Comparison of ENCODE assay signal across 8 mouse cellular contexts in the genomic region with DNA sequence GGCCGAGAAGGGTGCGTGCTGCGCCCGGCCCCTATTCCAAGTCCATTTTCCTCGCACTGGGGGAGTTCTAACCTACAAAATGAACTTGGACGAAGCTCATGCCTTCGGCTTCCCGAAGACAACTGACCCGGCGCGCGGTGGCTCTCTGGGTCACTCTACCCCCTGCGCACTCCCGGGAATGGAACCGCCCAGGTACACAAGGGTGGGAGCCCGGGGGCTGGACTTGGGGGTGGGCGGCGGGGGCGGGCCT. TPM values are rescaled to one million over a fixed set of nuclear protein-coding genes. Genes with fewer than 3 reads are reported as not detected.
DNase-seq lines count a peak whose midpoint lies in the region; ATAC-seq and TF ChIP-seq lines count a peak whose summit lies in the region.

A gene (minus strand): TSS at position 214 of the 250 bp plus-strand sequence.

- peak within 1 kb of the TSS; percentile 60 for H3K27ac ChIP-seq in heart, adult 2 months
- no peak within 1 kb of the TSS for H3K27ac ChIP-seq in limb, embryonic 11.5 days (replicated peaks; ENCODE audit: low read depth, low read length)

- no peak for TF ChIP-seq EP300 in heart, adult 2 months (IDR thresholded peaks at IDR 0.05; ENCODE audit: insufficient read depth, low read depth, low read length)

- peaks cover 1% of the 10 kb centered on the region for H3K4me1 ChIP-seq in heart, adult 2 months (ENCODE audit: control insufficient read depth, insufficient read depth, low read length)
- H3K4me1 ChIP-seq in limb, embryonic 11.5 days (ENCODE audit: control insufficient read depth, insufficient read depth, low read length): 0 out of 2 replicates have a peak, but pooled peaks cover 4% of the 10 kb centered on the region

- no peaks in the 10 kb centered on the region for H3K9me3 ChIP-seq in limb, embryonic 11.5 days (ENCODE audit: control insufficient read depth, low read length)

- peak in 1 of 2 experiments; percentile 28 for DNase-seq in heart, adult 2 months
- no peak for DNase-seq in heart, adult 8-10 months (ENCODE audit: low spot score)
- peak; percentile 65 for DNase-seq in urinary bladder, postnatal 25 days (ENCODE audit: low spot score)
- DNase-seq in urinary bladder, adult 18-20 months (ENCODE audit: low spot score in 2 of 2): no peak
- no peak for DNase-seq in limb, embryonic 11.5 days (ENCODE audit: low spot score)
- DNase-seq in cerebellum, postnatal 36 days: no peak
- DNase-seq in layer of hippocampus, postnatal 36 days: no peak

- H3ac ChIP-seq in myocyte (ENCODE audit: control insufficient read depth, insufficient read length): no peak within 1 kb of the TSS

- H3K4me3 ChIP-seq in heart, adult 2 months: peak within 1 kb of the TSS; percentile 40
- peak within 1 kb of the TSS; percentile 40 for H3K4me3 ChIP-seq in limb, embryonic 11.5 days (ENCODE audit: low read depth, low read length)
- H3K4me3 ChIP-seq in myocyte: no peak within 1 kb of the TSS

- no peak for TF ChIP-seq CTCF in heart, adult 2 months (IDR thresholded peaks at IDR 0.05)

- H3K27me3 ChIP-seq in heart, adult 2 months (ENCODE audit: control insufficient read depth, insufficient read depth, low read length): peaks cover 2% of the 10 kb centered on the region; the same call in 1 of the 2 replicates
- peaks cover 18% of the 10 kb centered on the region for H3K27me3 ChIP-seq in limb, embryonic 11.5 days (ENCODE audit: control insufficient read depth, insufficient read depth, low read length)
- H3K27me3 ChIP-seq in myocyte (ENCODE audit: control insufficient read depth, insufficient read depth, insufficient read length): peaks cover 30% of the 10 kb centered on the region

- TF ChIP-seq POLR2A in heart, adult 2 months (IDR thresholded peaks at IDR 0.05; ENCODE audit: insufficient read depth, low read depth, low read length): no peak
- TF ChIP-seq POLR2A in myocyte (IDR thresholded peaks at IDR 0.05; ENCODE audit: insufficient read length, low read depth): no peak

- H3K9ac ChIP-seq in heart, adult 2 months (ENCODE audit: low read depth, low read length): peak within 1 kb of the TSS; percentile 70
- H3K9ac ChIP-seq in limb, embryonic 11.5 days (ENCODE audit: low read length): peak within 1 kb of the TSS; percentile 38

- H3K36me3 ChIP-seq in heart, adult 2 months (ENCODE audit: control insufficient read depth, insufficient read depth, low read length): no peaks in the 10 kb centered on the region
- H3K36me3 ChIP-seq in limb, embryonic 11.5 days (ENCODE audit: control insufficient read depth, insufficient read depth, low read length): no peaks in the 10 kb centered on the region
- H3K36me3 ChIP-seq in myocyte (ENCODE audit: control insufficient read depth, insufficient read depth): no peaks in the 10 kb centered on the region

- no peaks in the 10 kb centered on the region for H3K79me2 ChIP-seq in heart, adult 2 months (replicated peaks; ENCODE audit: control insufficient read depth, insufficient read depth, low read length)
- no peaks in the 10 kb centered on the region for H3K79me2 ChIP-seq in myocyte (ENCODE audit: control insufficient read depth, insufficient read depth)

- peak; percentile 49 for ATAC-seq in limb, embryonic 11.5 days (ENCODE audit: insufficient number of reproducible peaks, low FRiP score, low TSS enrichment, low read depth)

- intact Hi-C loops in heart, adult 2 months (cut with DNase I): loop anchor here (5.0 kb wide), 1 partner anchor 79 kb away; a partner anchor contains a TSS

- peak within 1 kb of the TSS; percentile 51 for H3K4me2 ChIP-seq in limb, embryonic 11.5 days (ENCODE audit: low read depth, severe bottlenecking)
- peak within 1 kb of the TSS; percentile 30 for H3K4me2 ChIP-seq in myocyte (ENCODE audit: low read depth)

- WGBS in heart, adult 2 months: 2% methylated on average over 19 of the region's 19 CpGs
- WGBS in limb, embryonic 11.5 days: under 1% methylated on average over 19 of the region's 19 CpGs

TF ChIP-seq in myocyte, 11 proteins besides CTCF, POLR2A, EP300 and RAD21:
- TF ChIP-seq MYOD1 (IDR thresholded peaks at IDR 0.05; ENCODE audit: control insufficient read depth in 1 of 3, insufficient read length in 2 of 3, low read depth in 2 of 3): no peak
- TF ChIP-seq CEBPB (IDR thresholded peaks at IDR 0.05; ENCODE audit: insufficient read depth, poor library complexity, severe bottlenecking): no peak
- no peak for TF ChIP-seq TCF12 (IDR thresholded peaks at IDR 0.05; ENCODE audit: insufficient read depth, poor library complexity, severe bottlenecking)
- TF ChIP-seq MYOG (IDR thresholded peaks at IDR 0.05; ENCODE audit: control insufficient read depth in 1 of 3, insufficient read depth in 1 of 3, insufficient read length in 2 of 3, low read depth in 2 of 3): no peak
- no peak for TF ChIP-seq REST (IDR thresholded peaks at IDR 0.05; ENCODE audit: insufficient read depth, insufficient read length)
- no peak for TF ChIP-seq USF1 (IDR thresholded peaks at IDR 0.05; ENCODE audit: low read depth)
- TF ChIP-seq E2F4 (IDR thresholded peaks at IDR 0.05; ENCODE audit: insufficient read depth): no peak
- TF ChIP-seq POLR2AphosphoS2 (IDR thresholded peaks at IDR 0.05; ENCODE audit: insufficient read length, low read depth): no peak
- TF ChIP-seq TCF3 (IDR thresholded peaks at IDR 0.05; ENCODE audit: insufficient read length, low read depth): no peak
- TF ChIP-seq MAX (IDR thresholded peaks at IDR 0.05; ENCODE audit: low read depth): no peak
- TF ChIP-seq SRF (IDR thresholded peaks at IDR 0.05; ENCODE audit: control insufficient read depth, insufficient read length, low read depth): no peak

RNA-seq across cellular contexts. Expression of the gene that starts here (rescaled TPM):
- 1 to 10 TPM; 3.7 to 4.3 TPM for total RNA-seq in heart, adult 2 months (2021)
- polyA plus RNA-seq in heart, adult 2 months (2012; rRNA removed): 5.6 and 7.6 TPM in 2 replicates
- total RNA-seq in heart, adult 8-10 months (2022): 1 to 10 TPM; 2.6 to 3.8 (median 3.1) TPM
- polyA plus RNA-seq in limb, embryonic 11.5 days (2014; fragmentation: Nextera tagmentation; extraction: Ambion mirVana): 25.7 and 27.5 TPM in 2 replicates
- 0.02 TPM for polyA plus RNA-seq in myocyte (2012; fragmentation: generic; extraction: Trizol)
- 1 to 10 TPM; 7.5 to 7.7 TPM for total RNA-seq in layer of hippocampus, postnatal 36 days (2021)
